Mouse (Mus musculus) midbrain, embryonic 10.5 days (tissue): Measurements from ENCODE around the gene Cidec. TPM values are rescaled to one million over a fixed set of nuclear protein-coding genes. Genes with fewer than 3 reads are reported as not detected.

Experiments
- DNase-seq: peaks from one replicate; pipeline ENCODE4 v3.0.0-alpha.2; 2017; ENCODE audit warnings: low spot score
- H3K27ac ChIP-seq: fragments of 300-500 bp; sonication (generic); replicated peaks from 2 replicates; pipeline ENCODE4 v1.5.1; 2016; ENCODE audit warnings: mild to moderate bottlenecking
- H3K27me3 ChIP-seq: fragments of 300-500 bp; sonication (generic); 2 replicates; pipeline ENCODE4 v1.6.1; 2016; ENCODE audit warnings: low read depth, mild to moderate bottlenecking; ENCODE audit not compliant: poor library complexity, severe bottlenecking
- H3K36me3 ChIP-seq: fragments of 300-500 bp; sonication (generic); 2 replicates; pipeline ENCODE4 v1.6.1; 2016; ENCODE audit warnings: mild to moderate bottlenecking, moderate library complexity
- H3K4me1 ChIP-seq: fragments of 300-500 bp; sonication (generic); 2 replicates; pipeline ENCODE4 v1.6.1; 2016
- H3K4me3 ChIP-seq: fragments of 300-500 bp; sonication (generic); 2 replicates; pipeline ENCODE4 v1.5.1; 2016; ENCODE audit warnings: mild to moderate bottlenecking, moderate library complexity
- H3K9me3 ChIP-seq: fragments of 300-500 bp; sonication (generic); replicated peaks from 2 replicates; pipeline ENCODE4 v1.6.1; 2016; ENCODE audit warnings: mild to moderate bottlenecking
- WGBS: fragments of 180-500 bp; shearing (Covaris S2); methylation state at CpG from one replicate; pipeline ENCODE4 v1.1.7; 2016; 5-methylcytosine and 5-hydroxymethylcytosine counted together
- polyA plus RNA-seq: library from polyadenylated mRNA; unstranded; fragments of >200 nt; fragmentation: Nextera tagmentation; extraction: Ambion mirVana; gene quantifications from 2 replicates; pipeline ENCODE4 v1.2.1, GENCODE M21; 2016

The Cidec gene
- polyA plus RNA-seq, 1 experiment from 2014 or later = not detected

DNA sequence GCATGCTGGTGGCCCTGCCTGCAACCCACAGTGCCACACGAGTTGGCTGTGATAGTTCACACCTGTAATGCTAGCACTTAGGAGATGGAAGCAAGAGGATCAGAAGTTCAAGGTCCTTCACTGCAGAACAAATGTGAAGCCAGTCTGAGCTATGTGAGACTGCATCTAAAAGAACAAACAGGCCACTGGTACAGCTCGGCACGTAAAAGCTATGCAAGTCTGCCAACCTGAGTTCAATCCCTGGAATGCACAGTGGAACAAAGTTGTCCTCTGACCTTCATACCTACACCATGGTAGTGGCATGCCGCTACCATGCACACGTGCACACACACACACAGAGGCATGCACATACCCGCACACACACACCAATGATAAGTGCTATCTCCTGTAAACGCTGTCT lies 11.4 kb downstream of the Cidec start:
- Histone ChIP-seq H3K4me3 (no peak overlapping the region), H3K36me3 (no peaks in the 10 kb centered on the region), H3K27me3 (no peaks in the 10 kb centered on the region), H3K27ac (no peak overlapping the region), H3K9me3 (peaks cover 3% of the 10 kb centered on the region; the same call in 1 of the 2 replicates), H3K4me1 (peaks cover 5% of the 10 kb centered on the region)
- no peak for DNase-seq
- WGBS = 89% methylated on average over 7 of the region's 7 CpGs

DNA sequence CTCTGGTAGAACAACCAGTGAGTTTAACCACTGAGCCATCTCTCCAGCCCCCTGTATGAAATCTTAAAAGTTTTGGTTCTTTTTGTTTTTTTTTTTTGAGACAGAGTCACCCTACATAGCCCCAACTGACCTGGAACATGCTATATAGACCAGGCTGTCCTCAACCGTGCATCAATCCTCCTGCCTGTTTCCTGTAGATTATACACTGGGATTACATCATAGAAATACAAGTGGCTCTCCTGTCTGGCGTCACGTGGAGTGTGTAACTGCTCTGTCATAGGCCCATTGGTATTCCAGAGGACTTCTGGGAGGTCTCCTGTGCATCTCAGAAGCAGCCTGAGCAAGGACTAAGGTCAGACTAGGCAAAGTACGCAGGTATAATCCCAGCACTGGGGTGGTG lies 12.6 kb downstream of the Cidec start:
- 83% methylated on average over 4 of the region's 4 CpGs for WGBS
- peaks cover 3% of the 10 kb centered on the region; the same call in 1 of the 2 replicates for H3K9me3 ChIP-seq
- DNase-seq = no peak

GRCm38 (mm10) chr6:113419199-113419587 lies 16.4 kb downstream of the Cidec start, which contains the start of gene Rpusd3:
TSS of gene Rpusd3 (minus strand) at chr6:113419340.
- peaks cover 30% of the 10 kb centered on the region for H3K36me3 ChIP-seq
- peak within 1 kb of the TSS; percentile 82 for H3K27ac ChIP-seq
- H3K4me3 ChIP-seq = peak within 1 kb of the TSS; percentile 69
- under 1% methylated on average over 25 of the region's 25 CpGs for WGBS
- peak; percentile 96 for DNase-seq
- H3K9me3 ChIP-seq = no peaks in the 10 kb centered on the region
- H3K27me3 ChIP-seq = no peaks in the 10 kb centered on the region
- peaks cover 24% of the 10 kb centered on the region for H3K4me1 ChIP-seq

More for the DNA sequence above, 12.6 kb downstream of the Cidec start:
- no peak overlapping the region for H3K4me3 ChIP-seq
- H3K27ac ChIP-seq = no peak overlapping the region
- no peaks in the 10 kb centered on the region for H3K27me3 ChIP-seq
- no peaks in the 10 kb centered on the region for H3K36me3 ChIP-seq
- H3K4me1 ChIP-seq = peaks cover 15% of the 10 kb centered on the region

- Histone ChIP-seq H3K27me3 (no peaks in the 10 kb centered on the region), H3K4me3 (peak overlapping the region; percentile 69), H3K27ac (peak overlapping the region; percentile 82), H3K9me3 (no peaks in the 10 kb centered on the region), H3K4me1 (peaks cover 24% of the 10 kb centered on the region), H3K36me3 (peaks cover 36% of the 10 kb centered on the region)
- DNase-seq = no peak
- WGBS = 18% methylated on average over 16 of the region's 16 CpGs
These were observed 16.9 kb downstream of the Cidec start for GRCm38 (mm10) chr6:113418441-113419198.

DNA sequence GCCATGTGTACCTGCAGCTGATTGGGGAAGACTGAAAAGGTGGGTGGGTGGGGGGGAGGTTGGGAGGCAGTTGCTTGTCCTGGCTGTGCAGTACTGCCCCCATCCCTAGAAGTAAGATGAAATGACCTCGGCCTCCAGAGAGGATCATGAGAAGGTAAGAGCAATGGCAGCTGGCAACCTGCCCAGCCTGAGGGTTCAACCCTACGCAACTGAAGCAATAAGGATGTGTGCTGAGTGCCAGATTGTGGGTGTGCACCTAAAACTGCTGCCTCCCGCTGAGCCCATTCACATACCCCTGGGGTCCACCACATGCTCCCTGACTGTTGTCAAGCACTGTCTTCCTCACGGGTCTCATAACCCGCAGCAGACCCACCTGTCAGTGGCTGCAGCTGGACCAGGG lies 19.1 kb downstream of the Cidec start:
- no peak overlapping the region for H3K27ac ChIP-seq
- H3K9me3 ChIP-seq = no peaks in the 10 kb centered on the region
- H3K4me1 ChIP-seq = peaks cover 24% of the 10 kb centered on the region
- 96% methylated on average over 5 of the region's 5 CpGs for WGBS
- H3K4me3 ChIP-seq = no peak overlapping the region
- H3K27me3 ChIP-seq = no peaks in the 10 kb centered on the region
- peaks cover 47% of the 10 kb centered on the region for H3K36me3 ChIP-seq
- DNase-seq = no peak

- 78% methylated on average over 1 of the region's 1 CpGs for WGBS
- no peak for DNase-seq
- Histone ChIP-seq H3K4me3 (no peak overlapping the region), H3K27ac (no peak overlapping the region), H3K27me3 (no peaks in the 10 kb centered on the region), H3K36me3 (peaks cover 47% of the 10 kb centered on the region), H3K4me1 (no peaks in the 10 kb centered on the region), H3K9me3 (no peaks in the 10 kb centered on the region)
These were observed 25.6 kb downstream of the Cidec start for GRCm38 (mm10) chr6:113410001-113410400.

- no peaks in the 10 kb centered on the region for H3K27me3 ChIP-seq
- H3K4me1 ChIP-seq = no peaks in the 10 kb centered on the region; the same call in 1 of the 2 replicates
- H3K36me3 ChIP-seq = peaks cover 22% of the 10 kb centered on the region
- H3K9me3 ChIP-seq = no peaks in the 10 kb centered on the region
- WGBS = 78% methylated on average over 9 of the region's 9 CpGs
- no peak overlapping the region for H3K4me3 ChIP-seq
- DNase-seq = no peak
- no peak overlapping the region for H3K27ac ChIP-seq
These were observed 28.9 kb downstream of the Cidec start for GRCm38 (mm10) chr6:113406683-113407082.

- Histone ChIP-seq H3K4me1 (no peaks in the 10 kb centered on the region; the same call in 1 of the 2 replicates), H3K36me3 (peaks cover 29% of the 10 kb centered on the region), H3K27ac (no peak overlapping the region), H3K4me3 (no peak overlapping the region), H3K9me3 (no peaks in the 10 kb centered on the region), H3K27me3 (no peaks in the 10 kb centered on the region)
- 89% methylated on average over 6 of the region's 6 CpGs for WGBS
- DNase-seq = no peak
These were observed 30.1 kb downstream of the Cidec start for GRCm38 (mm10) chr6:113405483-113405882.

GRCm38 (mm10) chr6:113404649-113405448 lies 30.7 kb downstream of the Cidec start:
- Histone ChIP-seq H3K27ac (0 out of 2 replicates have a peak overlapping the region, but pooled peaks have one; percentile 28), H3K4me1 (no peaks in the 10 kb centered on the region; the same call in 1 of the 2 replicates), H3K27me3 (no peaks in the 10 kb centered on the region), H3K9me3 (no peaks in the 10 kb centered on the region), H3K4me3 (no peak overlapping the region), H3K36me3 (peaks cover 32% of the 10 kb centered on the region)
- 77% methylated on average over 12 of the region's 12 CpGs for WGBS
- no peak for DNase-seq

- Histone ChIP-seq H3K9me3 (no peaks in the 10 kb centered on the region), H3K4me3 (no peak overlapping the region), H3K27me3 (no peaks in the 10 kb centered on the region), H3K4me1 (no peaks in the 10 kb centered on the region; the same call in 1 of the 2 replicates), H3K36me3 (peaks cover 33% of the 10 kb centered on the region), H3K27ac (no peak overlapping the region)
- WGBS = 92% methylated on average over 13 of the region's 13 CpGs
- DNase-seq = no peak
These were observed 33.5 kb downstream of the Cidec start for GRCm38 (mm10) chr6:113402094-113402493.

DNA sequence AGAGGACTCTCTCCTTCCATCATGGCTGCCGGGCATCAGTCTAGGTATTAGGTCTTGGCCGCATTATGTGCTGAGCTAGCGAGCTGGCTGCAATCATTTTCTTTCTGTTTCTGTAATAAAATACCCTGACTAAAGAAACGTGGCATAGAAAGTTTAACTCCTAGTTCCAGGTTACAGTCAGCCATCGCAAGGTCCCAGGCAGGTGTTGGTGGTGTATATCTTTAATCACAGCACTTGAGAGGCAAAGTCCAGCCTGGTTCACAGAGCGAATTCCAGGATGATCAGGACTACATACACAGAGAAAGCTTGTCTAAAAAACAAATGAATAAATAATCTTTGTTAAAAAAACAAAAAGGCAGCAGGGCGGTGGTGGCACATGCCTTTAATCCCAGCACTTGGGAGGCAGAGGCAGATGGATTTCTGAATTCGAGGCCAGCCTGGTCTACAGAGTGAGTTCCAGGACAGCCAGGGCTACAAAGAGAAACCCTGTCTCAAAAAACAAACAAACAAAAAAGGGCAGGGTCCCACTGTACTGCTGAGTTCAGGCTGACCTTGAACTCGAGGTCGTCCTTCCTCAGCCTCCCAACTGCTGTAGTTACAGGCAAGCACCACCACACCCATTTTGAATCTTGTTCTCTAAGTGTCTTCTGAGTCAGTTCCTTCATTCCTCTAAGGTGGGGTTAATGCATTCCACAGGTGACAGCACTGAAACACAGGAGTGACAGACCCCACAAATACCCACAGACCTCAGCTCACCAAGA lies 39.1 kb downstream of the Cidec start:
- no peak overlapping the region for H3K27ac ChIP-seq
- H3K4me3 ChIP-seq = no peak overlapping the region
- H3K4me1 ChIP-seq = peaks cover 21% of the 10 kb centered on the region
- WGBS = 82% methylated on average over 10 of the region's 10 CpGs
- H3K36me3 ChIP-seq = peaks cover 36% of the 10 kb centered on the region
- no peaks in the 10 kb centered on the region for H3K9me3 ChIP-seq
- DNase-seq = no peak
- no peaks in the 10 kb centered on the region for H3K27me3 ChIP-seq

DNA sequence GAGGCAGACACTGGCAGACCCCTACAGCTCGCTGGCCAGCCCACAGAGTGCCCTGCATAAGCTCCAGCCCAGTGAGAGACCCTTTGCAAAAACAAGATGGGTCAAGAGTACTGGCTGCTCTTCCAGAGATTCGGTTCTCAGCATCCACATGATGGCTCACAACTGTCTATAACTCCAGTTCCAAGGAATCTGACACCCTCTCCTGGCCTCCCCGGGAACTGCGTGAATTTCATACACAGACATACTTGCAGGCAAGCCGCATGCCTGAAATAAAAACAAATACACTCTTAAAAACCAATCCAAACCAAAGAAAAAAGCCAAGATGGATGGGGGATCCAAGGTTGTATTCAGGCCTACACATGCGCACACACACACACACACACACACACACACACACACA lies 40.1 kb downstream of the Cidec start:
- peaks cover 39% of the 10 kb centered on the region for H3K36me3 ChIP-seq
- peaks cover 29% of the 10 kb centered on the region for H3K4me1 ChIP-seq
- WGBS = 89% methylated on average over 6 of the region's 6 CpGs
- H3K27me3 ChIP-seq = no peaks in the 10 kb centered on the region
- no peak overlapping the region for H3K27ac ChIP-seq
- H3K9me3 ChIP-seq = no peaks in the 10 kb centered on the region
- no peak overlapping the region for H3K4me3 ChIP-seq
- DNase-seq = no peak
